Mouse (Mus musculus) layer of hippocampus, postnatal 14 days (tissue): ENCODE results near the gene Ankle1. TPM values are rescaled to one million over a fixed set of nuclear protein-coding genes. Genes with fewer than 3 reads are reported as not detected.
"Not testable (repeated sequence)": the region's sequence is repeated elsewhere in the genome, so short reads cannot be mapped to it uniquely, and the experiment has no call there.

ENCODE experiments used
- DNase-seq, 2 experiments: peaks; one replicate each; pipeline ENCODE4 v3.0.0; 2021 to 2022; ENCODE audit warnings: low spot score in 2 of 2, mixed read lengths in 1 of 2
- total RNA-seq, 2 experiments: library from RNA; stranded (reverse); gene quantifications; 2 replicates each; pipeline ENCODE4 v1.2.3; 2021

Gene Ankle1
- total RNA-seq, 2 experiments from 2014 or later: 0.60 to 1.7 TPM

DNA sequence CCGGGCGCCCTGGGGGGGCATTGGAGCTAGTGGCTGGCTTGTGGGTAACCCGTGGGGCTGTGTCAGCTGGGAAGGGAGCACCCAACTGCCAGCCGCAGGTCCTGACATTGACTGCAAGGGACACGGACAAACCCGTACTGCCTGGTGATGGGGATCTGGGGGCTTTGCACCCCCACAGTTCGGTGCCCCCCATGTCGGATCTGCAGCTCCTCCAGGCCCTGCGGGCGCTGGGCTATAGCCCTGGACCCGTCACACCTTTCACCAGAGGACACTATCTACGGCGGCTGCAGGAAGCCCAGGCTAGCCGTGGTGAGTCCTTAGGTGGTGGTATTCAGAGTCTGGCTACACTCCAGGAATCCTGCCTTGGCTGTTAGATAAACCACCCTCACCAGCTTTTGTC lies 1.6 kb downstream of the Ankle1 start:
- DNase-seq: no peak

DNA sequence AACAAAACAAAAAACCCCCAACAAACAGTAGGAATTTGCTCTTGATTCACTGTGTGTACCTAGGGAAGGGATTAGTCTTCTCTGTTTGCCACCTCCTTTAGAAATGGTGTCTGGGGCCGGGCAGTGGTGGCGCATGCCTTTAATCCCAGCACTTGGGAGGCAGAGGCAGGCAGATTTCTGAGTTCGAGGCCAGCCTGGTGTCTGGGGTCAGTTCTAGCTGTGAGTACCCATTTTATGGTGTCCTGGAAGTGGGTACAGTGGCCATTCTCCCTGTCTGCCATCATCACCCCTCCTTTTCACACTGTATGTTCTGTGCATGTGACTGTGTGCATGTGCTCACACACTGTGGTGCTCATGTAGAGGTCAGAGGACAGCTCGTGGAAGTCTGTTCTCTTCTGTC lies 2.4 kb downstream of the Ankle1 start:
- DNase-seq: no peak

DNA sequence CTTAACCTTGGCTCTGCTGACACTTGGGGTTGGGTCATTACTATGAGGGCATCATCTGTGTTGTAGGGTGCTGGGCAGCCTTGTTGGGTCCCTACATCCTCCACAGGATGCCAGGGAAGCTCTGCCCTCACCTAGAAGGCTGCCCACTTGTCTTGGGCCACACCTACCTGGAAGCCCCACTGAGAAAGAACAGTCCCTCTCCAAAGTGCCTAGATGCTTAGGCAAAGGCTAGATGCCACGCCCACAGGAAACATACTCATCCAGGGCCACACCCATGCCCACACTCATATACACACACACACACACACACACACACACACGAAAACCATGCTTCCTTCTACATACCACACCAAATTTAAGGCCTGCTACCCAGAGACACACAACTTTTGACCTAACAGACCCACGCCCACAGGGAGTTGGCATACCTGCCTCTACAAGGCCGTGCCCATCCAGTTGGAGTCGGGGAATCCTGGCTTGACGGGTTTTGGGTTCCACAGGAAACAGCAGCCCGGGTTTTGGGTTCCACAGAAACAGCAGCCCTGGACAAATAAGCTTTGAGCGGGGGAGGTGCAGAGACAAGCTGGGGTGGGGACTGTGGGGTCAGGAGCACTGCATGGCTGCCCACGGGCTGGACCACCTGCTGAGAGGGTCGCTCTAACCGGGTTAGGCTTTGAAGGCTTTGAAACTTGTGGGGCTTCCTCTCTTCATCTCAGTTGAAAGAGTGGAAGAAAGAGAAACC lies 5.9 kb downstream of the Ankle1 start:
- no peak for DNase-seq

DNA sequence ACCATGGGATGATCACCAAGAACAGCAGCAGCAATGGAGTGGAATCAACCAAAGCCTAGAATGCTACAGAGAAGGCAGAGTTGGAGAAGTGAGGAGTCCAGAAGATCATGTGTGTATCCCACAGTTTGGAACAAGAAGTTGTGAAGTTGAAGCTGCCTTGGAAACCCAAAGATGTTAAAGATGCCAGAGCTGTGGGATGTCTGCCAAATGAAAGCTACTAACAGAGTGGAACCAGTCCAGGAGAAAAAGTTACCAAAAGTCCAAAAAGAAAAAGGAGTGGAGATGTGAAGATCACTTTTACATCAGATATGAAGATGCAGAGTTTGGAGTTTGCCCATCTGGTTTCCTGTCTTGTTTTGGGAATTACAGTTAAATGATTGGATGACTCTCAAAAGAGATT lies 16.3 kb downstream of the Ankle1 start:
- no peak for DNase-seq

DNA sequence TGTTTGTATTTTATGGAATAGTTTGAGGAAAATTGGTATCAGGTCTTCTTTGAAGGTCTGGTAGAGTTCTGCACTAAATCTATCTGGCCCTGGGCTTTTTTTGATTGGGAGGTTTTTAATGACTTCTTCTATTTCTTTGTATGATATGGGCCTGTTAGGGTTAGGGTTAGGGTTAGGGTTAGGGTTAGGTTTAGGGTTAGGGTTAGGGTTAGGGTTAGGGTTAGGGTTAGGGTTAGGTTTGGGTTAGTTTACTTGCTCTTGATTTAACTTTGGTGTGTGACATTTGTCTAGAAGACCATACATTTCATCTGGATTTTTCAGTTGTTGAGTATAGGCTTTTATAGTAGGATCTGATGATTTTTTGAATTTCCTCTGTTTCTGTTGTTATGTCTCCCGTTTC lies 27.1 kb downstream of the Ankle1 start:
- not testable (repeated sequence) for DNase-seq

DNA sequence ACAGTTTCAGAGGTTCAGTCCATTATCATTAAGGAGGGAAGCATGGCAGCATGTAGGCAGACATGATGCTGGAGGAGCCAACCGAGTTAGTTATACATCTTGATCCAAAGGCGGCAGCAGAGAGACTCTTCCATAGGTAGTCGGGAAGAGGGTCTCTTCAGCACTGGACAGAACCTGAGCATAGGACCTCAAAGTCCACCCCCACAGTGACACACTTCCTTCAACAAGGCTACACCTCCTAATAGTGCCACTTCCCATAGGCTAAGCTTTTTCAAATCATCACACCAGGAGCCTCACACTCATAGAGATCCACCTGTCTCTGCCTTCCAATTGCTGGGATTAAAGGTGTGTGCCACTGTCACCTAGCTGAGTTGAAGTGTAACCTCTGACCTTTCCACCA lies 31.2 kb downstream of the Ankle1 start:
- DNase-seq: no peak

DNA sequence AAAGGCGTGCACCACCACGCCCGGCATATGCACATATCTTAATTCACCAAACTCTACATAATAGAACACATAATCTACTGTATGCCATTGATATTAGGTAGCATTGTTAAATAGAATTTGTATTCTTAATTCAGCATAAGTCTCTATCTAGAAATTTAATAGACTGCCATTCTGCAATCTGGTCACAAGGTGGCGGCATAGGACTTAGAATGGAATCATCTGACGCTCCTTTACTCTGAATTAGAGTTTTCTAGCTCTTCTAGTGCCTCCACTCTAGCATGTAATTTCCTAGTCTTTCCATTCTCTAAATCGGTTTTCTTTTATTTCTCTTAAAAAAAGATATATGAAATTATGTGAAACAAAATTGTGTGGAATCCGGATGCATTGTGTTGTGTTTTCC lies 35.6 kb downstream of the Ankle1 start:
- no peak for DNase-seq

DNA sequence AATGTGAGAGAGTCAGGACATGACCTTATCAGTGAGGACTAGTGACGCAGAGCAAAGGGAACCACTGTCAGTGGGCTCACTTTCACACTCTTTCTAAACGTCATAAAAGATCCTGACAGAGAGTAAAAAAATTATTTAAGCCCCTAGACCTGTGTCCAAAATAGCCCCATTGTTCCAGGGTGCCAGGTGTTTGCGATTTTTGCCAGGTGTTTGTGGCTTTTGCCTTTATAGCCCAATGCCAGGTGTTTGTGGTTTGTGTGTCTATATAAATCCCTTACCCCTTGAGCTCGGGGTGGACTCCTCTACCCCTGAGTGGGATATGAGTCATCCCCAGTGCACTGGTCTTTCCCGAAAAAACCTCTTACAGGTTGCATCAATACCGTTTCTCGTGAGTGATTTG lies 39.3 kb downstream of the Ankle1 start:
- no peak for DNase-seq

DNA sequence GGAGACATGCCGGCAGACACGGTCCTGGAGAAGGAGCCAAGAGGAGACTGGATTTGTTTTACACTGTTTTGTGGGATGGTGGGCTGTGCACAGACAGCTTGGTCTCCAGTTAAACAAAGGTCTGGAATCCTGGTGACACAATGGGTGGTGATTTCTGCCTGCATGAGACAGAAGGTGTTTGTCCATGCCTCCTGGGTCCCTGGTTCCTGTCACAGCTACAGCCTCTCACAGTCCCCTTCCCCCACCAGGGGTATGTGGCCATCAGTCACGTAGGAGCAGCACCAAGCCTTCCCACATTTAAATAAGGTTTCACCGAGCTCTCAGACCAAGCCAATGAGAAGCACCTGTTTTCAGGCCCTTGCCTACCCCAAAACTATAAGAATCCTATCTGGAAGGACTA lies 45.5 kb downstream of the Ankle1 start:
- DNase-seq: no peak

DNA sequence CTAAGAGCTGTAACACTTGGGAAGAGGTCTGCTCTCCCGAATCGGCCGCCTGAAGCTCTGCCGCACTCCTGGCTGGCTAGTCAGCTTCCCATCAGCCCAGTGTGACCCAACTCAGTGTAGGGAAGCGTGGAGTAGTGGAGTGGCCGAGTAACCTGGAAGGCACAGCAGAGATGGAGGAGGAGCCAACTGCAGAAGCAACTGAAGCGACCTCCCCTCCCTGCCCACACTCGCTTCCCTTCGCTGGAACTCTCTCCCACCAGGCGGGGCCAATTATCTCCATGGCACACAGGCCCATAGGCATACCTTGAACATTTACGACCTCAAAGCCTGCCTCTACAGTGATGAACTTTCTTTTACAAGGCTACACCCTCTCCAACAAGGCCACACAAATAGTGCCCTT lies 46.0 kb downstream of the Ankle1 start:
- DNase-seq: no peak

DNA sequence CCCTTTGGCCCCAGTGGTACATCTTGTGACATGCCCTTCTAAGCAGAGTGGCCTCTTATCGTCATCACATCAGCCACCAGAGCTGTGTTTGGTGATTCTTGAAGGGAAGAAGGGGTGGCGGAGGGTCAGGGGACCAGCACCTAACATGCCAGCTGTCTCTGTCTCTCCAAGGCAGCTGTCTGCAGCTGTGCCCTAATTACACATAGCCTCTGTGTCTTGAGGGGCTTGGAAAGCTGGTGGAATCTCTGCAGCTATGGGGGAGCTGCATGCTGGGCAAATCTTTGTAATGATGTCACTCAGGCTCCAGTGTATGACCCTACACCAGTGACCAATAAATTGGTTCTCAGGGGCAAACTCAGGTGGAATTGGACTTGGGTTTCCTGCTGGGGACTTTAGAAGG lies 46.9 kb downstream of the Ankle1 start:
- DNase-seq: no peak

DNA sequence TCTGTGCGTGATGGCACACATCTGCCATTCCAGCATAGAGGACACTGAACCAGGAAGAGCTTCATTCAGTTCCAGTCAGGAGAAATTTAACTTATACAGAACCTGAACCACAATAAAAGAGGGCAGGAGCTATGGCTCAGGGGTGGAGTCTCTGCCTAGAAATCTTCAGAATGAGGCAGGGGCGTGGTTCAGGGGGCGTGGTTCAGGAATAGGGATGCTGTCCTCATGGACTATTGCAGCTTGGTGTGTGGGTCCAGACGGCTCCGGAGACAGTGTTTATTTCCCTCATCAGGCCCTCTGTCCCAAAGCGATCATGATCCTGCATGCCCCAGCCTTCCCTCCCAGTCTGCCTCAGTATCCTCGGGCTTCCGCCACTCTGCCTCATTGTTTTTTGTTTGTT lies 48.9 kb downstream of the Ankle1 start:
- no peak for DNase-seq

DNA sequence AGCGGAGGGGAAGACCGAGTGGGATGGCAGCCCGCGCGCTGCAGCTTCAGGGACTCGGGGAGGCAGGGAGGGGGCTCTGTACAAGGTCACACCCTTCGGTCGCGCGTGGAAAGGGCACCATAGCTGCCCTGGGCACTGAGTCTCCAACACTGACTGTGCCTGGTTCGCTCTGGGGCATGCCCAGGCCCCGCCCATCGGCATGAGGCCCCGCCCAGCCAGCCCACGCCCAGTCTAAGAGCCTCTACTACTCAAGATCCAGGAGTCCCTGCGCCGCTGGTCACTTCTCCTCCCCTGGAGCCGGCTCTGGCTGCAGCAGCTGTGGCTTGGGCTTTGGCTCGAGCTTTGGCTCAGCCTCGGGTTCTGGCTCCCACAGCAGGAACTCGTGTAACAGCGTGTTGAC lies 51.1 kb downstream of the Ankle1 start:
- no peak for DNase-seq

DNA sequence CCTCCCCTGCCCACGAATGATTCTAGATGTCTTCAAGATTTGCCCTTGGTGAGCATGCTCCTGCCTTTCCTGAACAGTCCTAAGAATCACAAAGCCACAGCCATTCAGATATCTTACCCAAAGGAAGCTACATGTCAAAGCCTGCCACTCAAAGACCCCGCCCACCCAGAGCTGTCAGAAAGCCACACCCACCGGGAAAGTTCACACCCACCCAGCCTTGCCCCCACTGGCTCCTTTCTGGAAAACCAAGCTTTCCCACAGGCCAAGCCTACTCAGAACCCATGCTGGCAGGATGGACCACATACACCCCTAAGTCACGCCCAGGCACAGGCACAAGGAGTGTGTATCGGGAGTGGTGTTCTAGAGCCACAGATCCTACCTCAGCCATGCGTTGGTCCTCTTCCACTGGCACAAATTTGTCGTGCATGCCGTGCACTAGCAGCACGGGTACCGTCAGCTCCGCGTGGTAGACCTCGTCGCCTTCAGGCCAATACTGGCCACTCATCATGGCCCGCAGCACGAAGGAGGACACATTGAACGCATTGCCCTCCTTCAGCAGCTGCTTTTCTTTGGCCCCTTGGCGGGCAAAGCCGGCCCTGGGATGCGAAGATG lies 52.0 kb downstream of the Ankle1 start:
- no peak for DNase-seq

Other genes starting within 250 kb of the Ankle1 start
- gene Myo9b, start 133.3 kb upstream of the Ankle1 start, total RNA-seq: 10 to 100 TPM; 31.2 to 36.4 TPM
- gene Haus8, start 133.1 kb upstream of the Ankle1 start, total RNA-seq: 10 to 100 TPM; 13.9 to 14.6 TPM
- 10 to 100 TPM; 84.9 to 96.2 TPM for gene Use1, start 39.2 kb upstream of the Ankle1 start, total RNA-seq
- 10 to 100 TPM; 16.0 to 18.1 TPM for gene Ocel1, start 34.7 kb upstream of the Ankle1 start, total RNA-seq
- gene Nr2f6, start 24.1 kb upstream of the Ankle1 start, total RNA-seq: 10 to 100 TPM; 33.9 to 36.7 TPM
- 1 to 10 TPM; 5.1 to 5.2 TPM for gene Ushbp1, start 10.2 kb upstream of the Ankle1 start, total RNA-seq
- gene Babam1, start 9.1 kb upstream of the Ankle1 start, total RNA-seq: 10 to 100 TPM; 89.1 to 96.7 TPM
- gene Abhd8, start 57.6 kb downstream of the Ankle1 start, total RNA-seq: 100 to 1,000 TPM; 179 to 181 TPM
- gene Mrpl34, start 58.9 kb downstream of the Ankle1 start, total RNA-seq: 10 to 100 TPM; 52.6 to 62.7 TPM
- 100 to 1,000 TPM; 104 to 110 TPM for gene Dda1, start 63.2 kb downstream of the Ankle1 start, total RNA-seq
- gene Ano8, start 80.0 kb downstream of the Ankle1 start, total RNA-seq: 10 to 100 TPM; 60.1 to 62.4 TPM
- 10 to 100 TPM; 30.6 to 33.3 TPM for gene Gtpbp3, start 82.1 kb downstream of the Ankle1 start, total RNA-seq
- gene Plvap, start 105.7 kb downstream of the Ankle1 start, total RNA-seq: 1 to 10 TPM; 7.2 to 7.6 TPM
- not detected for gene Ccdc194, start 119.7 kb downstream of the Ankle1 start, total RNA-seq
- gene Bst2, start 131.4 kb downstream of the Ankle1 start, total RNA-seq: 1 to 10 TPM; 3.4 to 5.5 TPM
- gene Mvb12a, start 136.9 kb downstream of the Ankle1 start, total RNA-seq: 10 to 100 TPM; 33.8 to 36.2 TPM
- gene Tmem221, start 152.9 kb downstream of the Ankle1 start, total RNA-seq: under 1 TPM in 1 of 2 experiments, not detected in 1; 0.35 TPM
- under 1 TPM; 0.12 to 0.21 TPM for gene Nxnl1, start 160.6 kb downstream of the Ankle1 start, total RNA-seq
- gene Slc27a1, start 162.9 kb downstream of the Ankle1 start, total RNA-seq: 100 to 1,000 TPM in 1 of 2 experiments, 10 to 100 TPM in 1; 90.9 to 101 TPM
- gene Pgls, start 186.2 kb downstream of the Ankle1 start, total RNA-seq: 10 to 100 TPM; 59.0 to 61.6 TPM
- 1 to 10 TPM; 2.6 to 2.7 TPM for gene Fam129c, start 191.6 kb downstream of the Ankle1 start, total RNA-seq
- 10 to 100 TPM; 58.4 to 62.9 TPM for gene Colgalt1, start 205.0 kb downstream of the Ankle1 start, total RNA-seq